Mouse (Mus musculus): ENCODE data around the gene Pigv.
A peak's percentile ranks its signal among the peaks of the same experiment; 100 is the strongest.

Gene Pigv

DNA sequence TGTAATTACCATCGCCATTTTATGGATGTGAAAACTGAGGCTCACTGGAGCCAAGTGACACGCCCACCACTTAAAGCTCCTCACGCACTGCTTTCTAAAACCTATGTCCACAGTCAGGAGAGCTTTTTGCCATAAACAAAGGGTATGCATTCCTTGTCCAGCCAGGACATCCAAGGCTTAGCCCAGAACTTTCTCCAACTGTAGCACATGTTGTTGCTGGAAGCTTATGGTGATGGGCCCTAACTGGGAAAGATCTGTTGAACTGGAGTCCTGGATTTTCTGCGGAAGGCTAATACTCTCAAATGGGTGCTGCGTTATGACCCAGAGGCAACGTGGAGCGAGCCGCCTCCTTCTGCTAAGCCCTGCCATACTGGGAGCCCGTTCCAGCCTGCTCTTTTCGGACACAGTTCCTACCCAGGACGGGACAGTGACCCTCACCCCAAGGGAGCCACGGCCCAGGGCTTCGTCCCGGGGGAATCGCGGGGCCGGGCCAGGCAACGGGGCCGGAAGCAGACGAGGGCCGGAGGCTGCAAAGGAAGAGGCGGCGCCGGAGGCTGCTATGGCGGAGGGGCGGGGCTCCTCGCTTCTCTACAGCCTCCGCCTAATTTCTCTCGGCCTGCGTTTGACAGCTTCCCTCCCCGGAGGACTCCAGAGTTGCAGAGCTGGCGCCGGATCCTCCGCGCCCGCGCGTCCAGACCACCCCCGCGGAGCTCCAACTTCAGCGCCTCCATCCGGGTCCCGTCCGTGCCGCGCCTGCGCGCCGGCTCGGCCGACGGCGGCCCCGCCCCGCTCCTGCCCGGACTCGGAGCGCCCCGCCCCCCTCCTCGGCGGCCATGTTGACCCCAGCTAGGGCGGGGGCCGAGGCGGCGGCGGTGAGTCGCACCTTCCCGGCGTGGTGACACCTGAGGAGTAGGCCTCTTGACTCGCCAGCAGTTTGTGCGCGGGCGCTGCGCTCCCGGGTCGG lies at the start of gene Pigv:
TSS of gene Pigv (minus strand) at position 767 of the 964 bp plus-strand sequence.
- peak; percentile 83 for DNase-seq (ENCODE audit: low read depth, low spot score)

DNA sequence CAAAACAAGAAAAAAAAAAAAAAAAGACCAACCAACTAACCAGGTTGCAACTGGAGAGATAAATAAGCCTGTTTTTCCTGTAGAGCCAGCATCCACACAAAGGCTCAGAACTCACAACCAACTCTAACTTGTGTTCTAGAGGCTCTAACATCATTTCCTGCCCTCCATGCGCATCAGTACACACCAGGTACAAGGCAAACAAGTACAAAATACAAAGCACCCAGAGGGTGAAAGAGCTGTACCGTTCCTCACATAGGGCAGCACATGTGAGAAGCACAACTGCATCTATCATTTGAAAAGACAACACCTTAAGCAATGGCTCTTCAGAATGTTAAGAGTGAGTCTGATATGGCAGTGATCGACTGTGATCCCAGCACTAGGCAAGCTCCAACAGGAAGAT lies 47.3 kb upstream of the Pigv start:
- DNase-seq (ENCODE audit: low read depth, low spot score), result no peak

DNA sequence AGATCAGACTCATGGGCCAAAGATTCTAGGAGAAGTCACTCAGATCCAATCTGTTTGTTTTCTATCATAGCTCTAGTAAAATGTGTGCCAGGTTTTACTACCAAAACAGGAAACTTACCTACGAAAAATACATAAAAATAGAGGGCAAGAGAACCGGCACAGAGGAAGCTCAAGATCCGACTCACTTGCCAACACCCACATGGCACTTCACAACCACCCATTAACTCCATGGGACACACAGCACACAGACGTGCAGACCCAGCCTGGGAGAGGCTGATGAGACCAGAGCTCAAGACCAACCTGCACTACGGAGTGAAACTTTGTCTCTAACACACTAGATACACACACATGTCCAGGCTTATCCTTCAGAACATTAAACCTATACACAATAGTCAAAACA lies 40.3 kb upstream of the Pigv start:
- DNase-seq (ENCODE audit: low read depth, low spot score), result no peak

DNA sequence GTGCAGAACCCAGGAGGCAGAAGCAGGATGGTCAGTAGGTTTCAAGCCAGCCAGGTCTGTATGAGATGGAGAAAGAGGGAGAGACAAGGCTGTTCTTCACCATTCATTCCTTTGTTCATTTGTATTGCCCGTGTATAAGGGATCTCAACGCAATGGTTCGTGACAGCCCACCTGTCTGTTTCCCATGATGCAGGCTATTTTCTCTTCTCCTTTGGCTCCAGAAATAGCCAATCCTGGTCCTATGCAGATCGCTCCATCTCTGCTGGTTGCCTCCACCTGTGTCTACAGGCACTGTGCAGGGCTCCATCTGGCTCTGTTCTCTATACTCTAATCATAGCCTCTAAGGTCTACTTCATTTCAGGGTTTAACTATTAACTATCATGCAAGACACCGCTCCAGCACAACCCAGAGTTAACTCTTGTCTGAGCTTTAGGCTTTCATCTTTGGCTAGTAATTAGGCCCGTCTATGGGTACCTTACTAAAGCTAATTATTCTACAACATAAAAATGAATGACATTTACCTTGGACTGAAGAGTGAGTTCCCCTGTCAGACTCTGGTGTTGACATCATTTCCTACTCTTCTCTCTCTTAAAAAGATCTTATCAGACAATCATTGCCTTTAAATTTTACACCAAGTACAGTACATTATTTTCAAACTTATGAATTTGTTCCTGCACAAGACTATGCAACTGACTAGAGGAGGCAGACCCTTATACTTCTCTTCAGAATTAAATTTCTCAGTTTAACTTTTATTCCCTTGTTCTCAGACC lies 39.0 kb upstream of the Pigv start:
- no peak for DNase-seq (ENCODE audit: low read depth, low spot score)

DNA sequence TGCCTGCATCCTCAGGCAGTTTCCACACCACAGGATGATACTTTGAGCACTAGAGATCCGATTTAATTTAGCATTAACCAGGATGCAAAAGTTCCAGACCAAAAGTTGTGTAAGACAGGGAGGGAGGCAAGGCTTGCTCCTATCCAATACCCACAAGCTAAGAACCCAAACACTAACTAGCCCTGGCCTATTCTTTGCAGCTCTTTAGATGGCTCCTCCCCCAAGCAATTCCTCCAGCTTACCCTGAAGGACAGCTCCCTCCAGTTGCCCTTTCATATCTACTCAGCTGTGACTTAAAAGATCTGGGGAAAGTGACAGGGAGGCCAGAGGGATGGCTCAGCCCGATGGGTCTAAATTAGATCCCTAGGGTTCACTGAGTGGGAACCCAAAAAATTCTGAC lies 36.9 kb upstream of the Pigv start:
- DNase-seq (ENCODE audit: low read depth, low spot score), result no peak

DNA sequence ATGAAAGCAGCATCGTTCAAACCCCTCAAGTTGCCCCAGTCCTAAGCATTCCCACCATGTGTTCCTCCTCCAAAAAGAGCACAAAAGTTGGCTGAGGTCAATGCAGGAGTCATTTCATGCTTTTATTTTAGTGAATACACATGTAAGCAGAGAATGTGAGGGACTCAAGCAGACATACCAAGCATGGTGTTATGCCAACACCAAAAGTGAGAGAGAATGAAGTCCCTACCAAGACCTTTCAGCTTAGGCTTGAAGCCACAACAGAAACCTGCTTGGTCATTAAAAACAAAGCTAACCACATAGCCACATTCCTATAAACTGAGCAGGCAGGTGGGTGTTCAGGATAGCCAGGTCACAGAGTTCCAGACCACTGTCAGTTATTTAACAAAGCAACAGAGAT lies 35.0 kb upstream of the Pigv start:
- DNase-seq (ENCODE audit: low read depth, low spot score), result no peak

DNA sequence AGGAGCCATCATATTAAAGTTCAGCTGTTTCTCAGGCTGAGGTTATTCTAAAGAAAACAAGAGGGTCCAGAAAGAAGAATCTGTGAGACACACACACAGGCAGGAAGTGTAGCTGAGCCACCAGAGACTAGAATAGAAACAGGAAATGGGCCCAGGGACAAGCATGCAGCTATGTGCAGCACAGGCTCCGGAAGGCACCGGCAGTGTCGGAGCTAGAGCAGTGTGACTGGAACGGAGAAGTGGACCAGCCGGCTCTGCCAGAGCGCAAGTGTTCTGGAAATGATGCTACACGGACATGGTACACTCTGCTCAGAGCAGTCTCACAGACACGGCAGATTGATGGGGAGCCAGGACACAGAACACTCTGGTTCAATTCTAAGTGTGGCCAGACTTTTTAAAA lies 34.5 kb upstream of the Pigv start:
- peak; percentile 74 for DNase-seq (ENCODE audit: low read depth, low spot score)

DNA sequence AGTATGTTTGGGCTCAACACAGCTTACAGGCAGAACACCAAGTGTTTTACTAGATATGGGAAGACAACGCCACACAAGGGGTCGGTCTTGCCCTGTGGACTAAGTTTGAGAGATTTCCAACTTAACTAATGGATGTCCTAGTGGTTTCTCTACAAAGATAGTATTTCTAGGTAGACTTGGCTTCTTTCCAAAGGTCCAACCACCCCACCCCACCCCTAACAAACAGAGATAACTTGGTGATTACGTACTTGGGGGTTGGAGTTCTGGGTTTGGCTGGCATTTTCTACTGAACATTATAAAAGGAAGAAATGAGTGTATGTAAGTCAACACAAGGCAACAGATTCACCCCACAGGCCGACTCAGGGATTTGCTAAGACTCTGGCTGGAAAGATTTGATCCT lies 32.6 kb upstream of the Pigv start:
- no peak for DNase-seq (ENCODE audit: low read depth, low spot score)

DNA sequence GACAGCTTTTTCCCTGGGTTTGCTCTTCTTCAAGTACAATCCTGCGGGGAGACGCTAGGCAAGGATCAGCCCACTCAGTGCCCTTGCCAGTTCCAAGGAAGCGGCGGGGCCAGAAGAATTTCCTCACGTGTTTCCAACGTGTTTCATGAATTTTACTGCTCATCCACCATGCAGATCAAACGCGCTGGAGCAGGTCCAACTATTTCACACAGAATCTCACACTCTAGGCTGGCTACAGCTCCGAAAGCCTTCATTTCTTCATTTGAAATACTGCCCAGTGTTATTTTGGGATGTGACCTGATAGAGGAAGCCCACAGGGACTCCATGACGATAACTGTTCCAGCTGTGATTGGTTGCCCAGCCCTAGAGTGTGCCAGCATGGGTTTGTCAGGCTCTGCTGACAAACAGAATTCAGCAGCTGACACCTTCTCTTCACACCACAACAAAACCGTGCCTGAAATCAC lies 28.5 kb upstream of the Pigv start:
- DNase-seq (ENCODE audit: low read depth, low spot score), result peak; percentile 80

DNA sequence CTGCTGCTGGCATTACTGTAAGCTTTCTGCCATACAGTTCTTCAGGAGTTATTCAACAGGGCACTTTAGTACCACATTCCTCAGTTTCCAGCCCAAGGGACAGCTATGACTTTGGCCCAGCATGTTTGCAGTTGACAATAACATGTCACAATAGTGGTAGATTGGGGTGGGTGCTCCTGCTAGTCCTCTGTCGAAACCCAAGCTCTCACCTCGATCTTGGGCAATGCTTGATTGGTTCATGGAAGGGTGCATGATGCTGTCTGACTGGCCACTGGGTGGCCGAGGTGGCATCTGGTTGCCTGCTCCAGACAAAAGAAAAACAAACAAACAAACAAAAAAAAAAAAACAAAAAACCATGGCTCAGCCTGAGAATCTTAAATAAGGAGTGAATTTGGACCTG lies 22.9 kb upstream of the Pigv start:
- no peak for DNase-seq (ENCODE audit: low read depth, low spot score)

DNA sequence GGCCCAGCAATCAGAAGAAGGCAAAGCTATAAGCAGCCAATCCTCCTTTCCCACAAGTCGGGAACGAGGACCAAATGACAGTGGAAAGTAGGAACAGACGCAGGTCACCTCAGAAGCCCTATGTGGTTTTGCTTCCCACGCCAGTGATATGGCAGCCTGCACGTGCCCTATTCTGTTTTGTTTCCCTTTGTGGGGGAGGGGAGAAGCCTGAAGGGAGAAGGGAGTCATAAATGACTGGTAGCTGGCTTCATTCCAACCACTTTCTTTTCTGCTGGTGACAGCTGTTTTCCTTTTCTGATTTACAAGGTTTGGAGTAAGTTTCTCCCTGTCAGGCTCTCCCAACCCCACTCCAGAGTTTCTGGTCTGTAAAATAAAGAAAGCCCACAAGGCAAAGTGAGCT lies 17.8 kb upstream of the Pigv start:
- DNase-seq (ENCODE audit: low read depth, low spot score), result peak; percentile 21

DNA sequence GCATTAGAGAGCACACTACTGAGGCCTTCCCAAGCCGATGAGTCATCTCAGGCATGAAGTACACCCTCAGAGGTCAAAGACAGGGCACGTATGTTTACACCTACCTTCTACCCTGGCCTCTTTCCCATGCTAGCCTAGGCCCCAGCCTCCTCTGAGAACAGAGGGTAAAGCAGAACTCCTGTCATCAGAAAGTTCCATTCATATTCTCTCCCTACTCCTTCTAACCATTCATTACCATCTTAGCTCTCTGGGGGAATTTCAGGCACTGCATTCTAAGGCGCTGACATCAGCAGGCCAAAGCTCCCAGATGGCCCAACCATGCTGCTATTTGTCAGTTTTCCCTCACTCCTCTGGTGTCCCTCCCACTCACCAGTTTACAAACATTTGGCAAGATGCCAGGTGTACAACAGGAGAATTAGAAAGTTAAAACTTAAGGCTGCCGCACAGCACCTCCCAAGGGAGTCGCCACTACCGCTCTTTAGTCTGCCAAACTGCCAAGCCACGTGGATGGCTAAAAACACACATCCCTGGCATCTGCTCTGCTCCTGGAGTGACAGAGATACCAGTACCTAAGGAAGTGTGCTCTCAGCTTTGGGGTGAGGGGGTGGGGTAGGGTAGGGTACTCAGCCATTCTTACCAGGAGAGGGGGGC lies 16.1 kb upstream of the Pigv start:
- DNase-seq (ENCODE audit: low read depth, low spot score), result peak; percentile 78

DNA sequence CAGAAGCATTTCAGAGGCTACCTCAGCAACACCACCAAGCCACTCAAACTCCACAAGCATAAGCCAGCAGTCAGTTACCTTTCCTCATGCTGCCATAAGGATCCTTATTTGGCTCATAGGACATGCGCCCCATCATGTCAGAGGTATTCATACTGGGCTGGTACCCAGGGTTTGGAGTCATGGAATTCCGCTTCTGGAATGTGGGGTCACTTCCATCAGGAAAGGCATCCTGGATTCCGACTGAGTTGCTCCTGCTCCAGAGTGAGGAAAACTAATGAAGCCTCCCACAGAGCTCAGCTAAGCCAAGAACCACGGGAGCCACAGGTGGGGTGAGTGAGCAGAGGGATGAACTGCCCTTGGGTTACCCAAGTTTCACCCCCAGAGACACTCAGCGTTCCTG lies 14.7 kb upstream of the Pigv start:
- DNase-seq (ENCODE audit: low read depth, low spot score), result no peak

DNA sequence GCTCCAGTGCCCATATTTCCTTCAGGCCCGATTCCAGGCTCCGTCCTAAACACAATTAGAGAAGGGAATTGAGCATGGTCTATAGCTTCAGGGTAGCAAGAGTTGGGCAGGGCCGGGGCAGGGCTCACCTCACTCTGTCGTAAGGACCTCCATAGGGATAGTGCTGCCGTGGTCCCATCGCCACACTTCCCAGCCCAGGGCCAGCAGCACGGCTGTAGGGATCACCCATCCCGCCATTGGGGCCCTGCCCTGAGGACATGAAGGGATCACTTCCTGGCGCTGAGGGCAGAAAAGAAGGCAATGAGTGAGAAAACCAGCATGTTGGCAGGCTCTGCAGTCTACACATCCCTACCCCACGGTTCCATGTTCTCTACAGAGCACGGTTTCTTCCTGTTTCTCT lies 14.1 kb upstream of the Pigv start:
- DNase-seq (ENCODE audit: low read depth, low spot score), result no peak

DNA sequence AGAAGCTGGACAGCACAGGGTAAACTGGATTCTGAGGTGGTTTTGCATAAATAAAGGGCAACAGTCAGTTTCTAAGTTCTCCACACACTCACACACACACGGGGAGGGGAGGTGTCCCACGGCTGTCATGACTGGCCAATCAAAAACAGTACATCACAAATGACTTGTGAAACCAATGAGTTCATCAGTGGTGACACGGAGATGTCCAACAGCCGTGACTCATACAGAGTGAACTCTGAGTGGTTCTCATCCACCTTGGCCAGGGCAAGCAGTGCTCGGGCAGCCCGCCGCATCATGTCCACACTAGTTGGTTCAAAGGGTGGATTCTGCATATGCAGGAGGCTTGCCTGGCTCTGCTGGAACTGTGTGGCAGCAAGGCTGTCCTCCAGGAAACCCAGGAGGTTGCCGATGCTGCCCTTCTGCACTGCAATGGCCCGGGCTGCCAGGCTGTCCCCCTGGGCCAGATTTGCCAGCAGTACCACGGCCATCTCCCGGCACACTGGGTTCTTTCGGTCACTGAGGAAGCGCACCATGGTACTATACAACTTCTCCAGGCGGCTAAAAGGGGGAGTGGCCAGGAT lies 7.8 kb upstream of the Pigv start:
- no peak for DNase-seq (ENCODE audit: low read depth, low spot score)

DNA sequence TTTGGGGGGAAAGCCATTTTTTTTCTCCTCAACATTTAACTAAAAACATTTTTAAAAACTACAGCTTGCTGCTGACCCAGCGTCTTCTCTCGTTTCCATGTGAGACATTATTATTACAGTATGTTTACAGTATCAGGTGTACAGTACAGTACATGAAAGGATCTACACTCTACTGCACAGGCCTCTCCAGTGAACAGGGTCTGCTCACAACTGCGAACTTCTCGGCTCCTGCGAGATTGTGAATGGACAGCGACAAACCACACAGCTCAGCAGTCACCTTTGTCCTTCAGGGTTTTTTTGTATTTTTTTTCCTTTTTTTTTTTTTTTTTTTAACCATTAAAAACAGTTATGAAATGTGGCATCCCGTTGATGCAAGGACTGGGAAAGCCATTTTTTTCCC lies 7.2 kb upstream of the Pigv start:
- no peak for DNase-seq (ENCODE audit: low read depth, low spot score)

DNA sequence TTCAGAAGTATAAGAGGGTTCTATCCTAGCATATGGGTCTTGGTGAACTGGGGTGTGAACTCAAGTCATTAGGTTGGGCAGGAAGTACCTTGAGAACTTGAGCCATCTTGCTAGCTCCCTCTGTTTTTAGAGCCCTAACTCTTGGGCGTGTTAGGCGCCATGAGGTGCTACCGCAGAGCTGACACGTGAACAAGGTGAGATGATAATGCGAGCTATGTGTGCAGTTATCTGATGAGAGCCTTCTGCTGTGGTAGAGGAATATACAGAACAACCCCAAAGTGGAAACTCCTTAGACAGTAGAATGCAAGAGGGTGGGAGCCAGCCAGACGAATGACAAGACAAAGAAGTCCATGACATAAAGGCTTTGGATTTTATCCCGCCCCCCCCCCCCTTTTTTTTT lies 4.8 kb upstream of the Pigv start:
- DNase-seq (ENCODE audit: low read depth, low spot score), result no peak

DNA sequence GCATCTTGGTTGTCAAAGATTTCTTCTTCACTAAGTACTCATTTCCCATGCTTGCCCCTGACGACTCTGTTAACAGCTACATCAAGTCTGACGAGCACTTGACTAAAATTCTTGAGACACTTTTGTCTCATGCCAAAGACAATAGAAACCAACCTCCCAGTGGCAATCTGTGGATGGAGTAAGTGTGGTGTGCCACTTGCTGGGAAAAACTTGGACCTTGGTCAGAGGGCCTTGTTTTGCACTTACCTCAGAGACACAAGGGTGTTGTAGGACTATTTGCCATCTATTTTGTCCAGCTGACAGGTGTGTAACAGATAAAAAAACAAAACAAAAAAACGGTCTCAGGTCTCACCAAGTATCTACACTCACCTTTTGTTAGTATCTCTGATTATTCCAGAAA lies 3.7 kb upstream of the Pigv start:
- DNase-seq (ENCODE audit: low read depth, low spot score), result no peak

DNA sequence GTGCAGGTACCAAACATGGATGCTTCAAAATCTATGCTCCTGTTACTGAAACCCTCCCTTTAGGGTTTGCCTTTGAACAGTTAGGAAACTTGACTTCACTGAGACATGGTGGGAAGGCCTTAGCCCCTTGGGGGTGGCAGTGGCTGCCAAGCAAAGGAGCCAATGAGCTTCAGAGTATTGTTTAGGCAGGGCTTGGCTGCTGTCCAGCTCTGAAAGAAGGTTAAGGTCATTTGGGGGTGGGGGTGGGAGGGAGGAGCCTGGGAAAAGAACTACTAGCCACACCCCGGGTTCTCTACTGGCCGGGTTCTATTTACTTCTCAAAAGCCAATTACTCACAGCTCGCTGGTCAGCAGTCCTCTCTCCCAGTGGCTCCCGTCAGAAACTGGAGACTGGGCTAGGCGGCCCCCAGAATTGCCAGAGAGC lies 3.2 kb upstream of the Pigv start:
- peak; percentile 68 for DNase-seq (ENCODE audit: low read depth, low spot score)

DNA sequence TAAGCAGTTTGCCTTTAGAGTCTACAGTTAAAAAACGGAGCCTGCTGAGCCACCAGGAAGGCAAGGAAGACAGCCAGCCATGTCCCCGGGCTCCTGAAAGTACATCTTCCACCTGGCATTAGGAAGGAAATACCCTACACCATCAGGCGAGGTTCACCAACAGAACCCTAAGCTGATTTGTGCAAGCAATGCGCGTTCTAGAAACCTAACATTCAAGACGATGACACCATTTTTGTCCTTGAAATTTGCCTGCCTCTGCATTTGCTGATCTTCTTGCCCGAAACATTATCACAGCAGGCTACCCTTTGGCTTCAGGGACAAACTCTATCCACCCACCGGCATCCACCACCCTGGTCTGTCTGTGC lies 1.9 kb upstream of the Pigv start:
- DNase-seq (ENCODE audit: low read depth, low spot score), result no peak

DNA sequence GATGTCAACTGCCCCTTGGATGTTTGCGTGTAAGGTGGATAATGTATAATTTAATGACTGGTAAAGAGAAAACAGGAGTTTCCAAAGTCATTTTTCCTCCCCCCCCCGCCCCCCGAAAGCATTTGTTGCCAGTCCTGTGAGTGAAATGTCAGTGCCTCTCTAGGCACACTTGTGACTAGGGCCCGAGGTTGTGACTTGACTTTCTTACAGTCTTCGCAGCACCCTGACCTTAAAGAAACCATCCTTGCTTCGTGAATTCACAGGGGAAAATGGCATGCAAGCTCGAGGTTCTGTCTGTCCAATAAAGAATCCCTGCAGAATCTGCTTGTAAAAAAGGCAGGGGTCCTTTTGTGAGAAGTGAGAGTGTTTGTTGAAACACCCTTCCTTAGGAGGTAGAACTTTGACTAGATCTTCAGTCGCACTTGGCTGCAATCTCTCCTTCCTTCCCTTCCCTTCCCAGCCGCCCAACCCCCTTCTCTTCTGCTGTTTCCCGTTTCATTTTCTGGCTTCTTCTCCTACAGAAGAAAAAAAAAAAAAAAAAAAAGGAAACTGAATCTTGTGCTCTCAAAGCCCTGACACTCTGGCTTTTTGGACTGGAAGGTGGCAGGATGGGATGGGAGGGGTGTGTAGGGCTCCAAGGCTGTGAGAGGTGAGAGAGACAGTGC lies 1.4 kb upstream of the Pigv start:
- DNase-seq (ENCODE audit: low read depth, low spot score), result peak; percentile 51

All from skeletal muscle tissue, adult 2 months (tissue).